Mouse (Mus musculus): Measurements from ENCODE around the gene Cfap221.

- no peak for TF ChIP-seq GATA1 (IDR thresholded peaks at IDR 0.05; ENCODE audit: low read length)
- no peak for TF ChIP-seq TAL1 (IDR thresholded peaks at IDR 0.05; ENCODE audit: low read length)
Observed at GRCm38 (mm10) chr1:120030474-120030873, 33.4 kb upstream of the Cfap221 start.

Measured in erythroblast, embryonic 14.5 days (primary cell).